Mouse (Mus musculus): Measurements from ENCODE around the gene Slc6a8.

Gene Slc6a8

GRCm38 (mm10) chrX:73684978-73685377 lies 12.0 kb downstream of the Slc6a8 start:
- DNase-seq (ENCODE audit: low spot score) = no peak

- DNase-seq (ENCODE audit: low spot score) = no peak
These were observed 12.7 kb downstream of the Slc6a8 start for GRCm38 (mm10) chrX:73685629-73686028.

DNA sequence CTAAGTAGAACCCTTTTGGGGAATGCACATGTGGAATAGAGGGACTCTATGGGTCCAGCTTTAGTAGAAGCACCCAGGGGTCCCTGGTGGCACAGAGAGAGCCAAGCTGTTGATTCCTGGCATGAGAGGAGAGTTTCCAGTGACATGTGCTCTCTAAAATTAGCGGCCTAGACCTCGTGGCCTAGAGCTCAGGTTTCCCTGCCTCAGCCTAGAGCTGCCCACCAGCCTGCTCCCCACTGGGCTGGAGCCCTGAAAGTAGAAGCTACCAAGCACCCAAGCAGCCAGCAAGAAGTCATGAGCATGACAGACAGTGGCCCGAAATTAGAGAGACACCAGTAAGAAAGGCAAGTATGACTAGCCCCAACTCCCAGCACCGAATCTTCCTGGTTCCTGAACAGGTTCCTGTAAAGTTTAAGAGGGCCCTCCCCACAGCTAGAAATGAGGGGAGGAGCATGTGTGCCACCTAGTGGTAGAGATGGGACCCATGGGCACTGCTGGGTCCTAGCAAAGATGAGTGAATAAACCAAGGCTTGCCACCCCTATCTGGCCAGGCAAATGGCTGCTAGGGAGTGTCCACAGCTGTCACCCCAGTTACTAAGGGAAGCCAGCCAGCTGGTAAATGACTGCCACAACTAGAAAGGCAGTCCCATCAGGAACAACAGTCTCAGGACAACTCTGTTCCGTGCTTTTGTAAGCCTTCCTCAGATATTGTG lies 18.1 kb downstream of the Slc6a8 start:
- DNase-seq (ENCODE audit: low spot score) = peak; percentile 18

DNA sequence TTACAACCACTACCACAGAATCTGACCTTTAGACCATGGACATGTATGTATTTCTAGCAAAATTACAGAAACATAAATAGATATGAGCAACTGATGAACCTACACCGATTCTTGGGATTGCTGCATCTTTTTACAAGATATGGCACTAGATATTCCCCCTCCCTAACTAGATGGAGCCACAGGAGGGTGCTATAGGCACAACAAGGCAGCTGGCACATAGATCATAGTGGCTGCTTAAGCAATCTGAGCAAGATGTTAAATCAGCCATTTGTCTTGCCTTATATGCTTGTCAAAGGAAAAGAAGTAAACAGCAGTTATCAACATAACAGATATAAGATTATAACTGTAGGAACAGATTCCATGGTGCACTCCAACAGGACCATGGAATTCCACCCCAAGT lies 27.5 kb downstream of the Slc6a8 start:
- DNase-seq (ENCODE audit: low spot score) = peak; percentile 11

DNA sequence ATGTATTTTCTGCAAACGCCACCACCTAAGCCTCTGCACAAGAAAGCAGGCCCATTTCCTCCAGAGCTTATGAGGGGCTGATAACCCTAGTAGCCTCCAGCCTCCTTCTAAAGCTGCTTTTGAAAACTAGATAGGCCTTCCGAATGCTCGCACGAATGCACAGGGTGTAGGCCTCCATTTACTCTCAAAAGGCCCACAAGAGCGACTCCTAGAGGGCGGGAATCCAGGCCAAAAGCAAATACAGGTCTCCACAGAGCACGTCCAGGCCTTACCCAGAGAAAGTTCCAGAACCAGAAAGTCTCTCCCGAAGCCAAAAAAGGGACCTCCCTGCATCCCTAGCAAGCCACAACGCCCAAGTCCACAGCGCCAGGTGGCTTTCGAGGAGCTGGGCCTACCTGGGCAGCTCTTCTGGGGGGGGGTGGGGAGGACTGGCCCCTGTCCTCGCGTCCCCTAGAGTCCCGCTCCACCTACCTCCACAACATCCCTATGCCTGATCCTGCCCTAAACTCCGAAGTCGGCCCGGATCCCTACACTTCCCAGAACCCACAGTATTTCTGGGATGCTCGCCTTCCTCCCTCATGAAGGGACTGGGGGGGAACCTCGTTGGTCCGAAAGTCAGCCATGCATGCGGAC lies 42.6 kb downstream of the Slc6a8 start:
- DNase-seq (ENCODE audit: low spot score) = peak; percentile 30

- DNase-seq (ENCODE audit: low spot score) = peak; percentile 97
These were observed 43.2 kb downstream of the Slc6a8 start, which contains the start of the genes Bcap31 and Abcd1 for GRCm38 (mm10) chrX:73716109-73716661. Gene Bcap31, minus strand, starts transcription at chrX:73716175. Gene Abcd1, plus strand, starts transcription at chrX:73716597.

GRCm38 (mm10) chrX:73716709-73717545 lies 44.0 kb downstream of the Slc6a8 start:
- DNase-seq (ENCODE audit: low spot score) = no peak

DNA sequence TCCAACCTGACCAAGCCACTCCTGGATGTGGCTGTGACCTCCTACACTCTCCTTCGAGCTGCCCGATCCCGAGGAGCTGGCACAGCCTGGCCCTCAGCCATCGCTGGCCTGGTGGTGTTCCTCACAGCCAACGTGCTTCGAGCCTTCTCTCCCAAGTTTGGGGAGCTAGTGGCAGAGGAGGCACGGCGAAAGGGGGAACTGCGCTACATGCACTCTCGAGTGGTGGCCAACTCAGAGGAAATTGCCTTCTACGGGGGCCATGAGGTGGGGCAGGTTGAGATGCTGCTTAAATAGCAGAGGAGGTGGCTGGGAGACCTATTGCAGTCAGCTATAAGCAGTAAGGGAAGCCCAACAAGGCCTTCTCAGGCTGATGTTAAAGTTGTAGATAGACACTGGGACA lies 44.7 kb downstream of the Slc6a8 start:
- peak; percentile 14 for DNase-seq (ENCODE audit: low spot score)

DNA sequence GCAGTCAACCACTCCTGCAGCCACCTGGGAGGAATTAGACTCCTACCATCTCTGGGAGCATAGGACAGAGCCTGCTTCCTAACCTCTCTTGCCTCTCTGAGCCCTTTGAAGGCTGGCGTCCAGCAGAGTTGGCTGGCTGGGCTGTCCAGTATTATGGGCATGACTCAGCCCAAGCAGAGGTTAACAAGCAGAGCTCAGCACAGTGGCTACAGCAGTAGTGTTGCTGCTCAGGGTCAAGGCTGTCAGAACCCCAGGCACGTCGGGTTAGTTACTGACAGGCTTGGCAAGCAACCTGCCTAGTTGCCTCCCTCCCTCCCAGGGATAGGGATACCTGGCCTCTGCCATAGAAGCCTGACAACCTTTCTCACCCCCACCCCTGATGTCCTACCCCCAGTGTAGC lies 45.3 kb downstream of the Slc6a8 start:
- DNase-seq (ENCODE audit: low spot score) = no peak

DNA sequence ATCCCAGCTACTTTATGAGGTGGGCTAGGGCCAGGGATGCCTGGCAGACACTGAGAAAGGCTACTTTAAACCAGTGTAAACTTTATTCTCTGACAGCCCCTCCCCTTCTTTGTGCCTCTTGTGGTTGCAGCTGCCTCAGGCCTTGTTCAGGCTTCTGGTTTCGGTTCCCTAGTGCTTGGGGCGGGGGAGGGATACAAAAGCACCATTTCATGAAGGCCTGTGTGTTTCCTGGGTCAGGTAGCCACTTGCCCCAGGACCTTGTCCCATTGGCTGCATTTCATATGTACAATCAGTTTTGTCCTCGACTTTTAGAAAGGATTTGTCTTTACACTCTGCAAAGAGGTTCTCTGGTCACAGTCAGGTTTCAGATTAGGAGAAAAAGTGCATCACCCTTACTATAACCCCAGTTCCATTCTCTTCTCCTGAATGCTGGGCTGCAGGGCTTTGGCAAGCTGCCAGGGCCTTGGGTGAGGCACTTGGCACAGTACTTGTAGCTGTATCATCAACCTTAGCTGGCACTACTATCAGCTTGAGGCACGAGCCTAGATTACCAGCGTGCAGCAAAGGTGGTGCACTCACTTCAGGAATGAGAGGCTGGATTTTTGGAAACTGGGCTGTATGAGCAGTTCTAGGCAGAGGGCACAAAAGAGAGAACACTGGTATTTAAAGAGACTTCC lies 45.9 kb downstream of the Slc6a8 start:
- DNase-seq (ENCODE audit: low spot score) = peak; percentile 27

GRCm38 (mm10) chrX:73730908-73731307 lies 58.0 kb downstream of the Slc6a8 start:
- DNase-seq (ENCODE audit: low spot score) = no peak

Data from T-cell, adult 2 months (primary cell).